Comparison of ENCODE assay signal across 10 mouse cellular contexts in genomic region chr12:86103391-86103790, GRCm38 (mm10). TPM values are rescaled to one million over a fixed set of nuclear protein-coding genes. Genes with fewer than 3 reads are reported as not detected.
DNase-seq lines count a peak whose midpoint lies in the region; ATAC-seq and TF ChIP-seq lines count a peak whose summit lies in the region.
"Had no signal": no experiment of that assay in that cellular context is flagged by ENCODE, and none has a peak within 500 bp of the region (broad histone marks: within the 10 kb centered on the region; RNA-seq: fewer than 3 reads in every experiment).

No protein-coding gene starts in this region.

- peak overlapping the region; percentile 21; the same call in 1 of the 2 replicates for H3K9ac ChIP-seq in heart, postnatal 0 days (replicated peaks; ENCODE audit: low read depth, low read length)

- no peak for ATAC-seq in heart, postnatal 0 days (ENCODE audit: insufficient read depth, low read depth)

- DNase-seq in kidney, adult 18-20 months, result peak; percentile 42
- DNase-seq in kidney, postnatal 14 days, result no peak
- no peak for DNase-seq in heart, postnatal 0 days (ENCODE audit: low spot score)
- DNase-seq in lung, postnatal 25 days (ENCODE audit: low spot score), result peak; percentile 60
- no peak for DNase-seq in left cerebral cortex, adult 11 months (ENCODE audit: low spot score)
- no peak for DNase-seq in thymus, postnatal 10 days (ENCODE audit: low spot score in 2 of 2)
- DNase-seq: cerebellum, postnatal 14 days had no signal

- TF ChIP-seq EP300 in heart, postnatal 0 days (IDR thresholded peaks at IDR 0.05; ENCODE audit: low read depth), result no peak

- H3K4me3 ChIP-seq in brown adipose tissue, adult 24 weeks (ENCODE audit: insufficient read depth, low read depth, low read length), result no peak overlapping the region
- no peak overlapping the region for H3K4me3 ChIP-seq in heart, postnatal 0 days (ENCODE audit: low read depth, low read length)

- H3K27ac ChIP-seq in brown adipose tissue, adult 24 weeks (replicated peaks; ENCODE audit: low read depth, low read length), result peak overlapping the region; percentile 65
- H3K27ac ChIP-seq in heart, postnatal 0 days (ENCODE audit: low read depth), result peak overlapping the region; percentile 98

- 51% methylated on average over 11 of the region's 11 CpGs for WGBS in heart, postnatal 0 days

- no peak overlapping the region for H3K4me2 ChIP-seq in heart, postnatal 0 days (ENCODE audit: low read depth, low read length)
- H3K4me2 ChIP-seq: liver, embryonic 11.5 days had no signal

- 0 out of 2 replicates have a peak, but pooled peaks cover 2% of the 10 kb centered on the region for H3K36me3 ChIP-seq in heart, postnatal 0 days (replicated peaks; ENCODE audit: control insufficient read depth, insufficient read depth, low read length)

- no peaks in the 10 kb centered on the region for H3K9me3 ChIP-seq in heart, postnatal 0 days (replicated peaks; ENCODE audit: control insufficient read depth, low read length)

- H3K4me1 ChIP-seq in brown adipose tissue, adult 24 weeks (ENCODE audit: control insufficient read depth, insufficient read depth, insufficient read length, low read length), result no peaks in the 10 kb centered on the region
- H3K4me1 ChIP-seq in heart, postnatal 0 days (ENCODE audit: control insufficient read depth, insufficient read depth), result peaks cover 50% of the 10 kb centered on the region

- TF ChIP-seq CTCF in heart, postnatal 0 days (IDR thresholded peaks at IDR 0.05; ENCODE audit: low read depth), result no peak

- H3K27me3 ChIP-seq in heart, postnatal 0 days (ENCODE audit: control insufficient read depth, insufficient read depth, low read length), result no peaks in the 10 kb centered on the region

RNA-seq across cellular contexts. Expression of gene Ift43, which starts 21.1 kb away (rescaled TPM):
- 25.4 and 30.8 TPM in 2 replicates for polyA plus RNA-seq in brown adipose tissue, adult 24 weeks (2012; ENCODE audit: insufficient read depth, insufficient read length, missing spikeins)
- total RNA-seq in heart, postnatal 0 days (2014; rRNA removed; ENCODE audit: low replicate concordance), result 10.8 and 65.6 TPM in 2 replicates
- polyA plus RNA-seq in heart, postnatal 0 days (2015; fragmentation: Nextera tagmentation; extraction: Ambion mirVana), result 101 and 102 TPM in 2 replicates
- total RNA-seq: neutrophil, adult 5-6 weeks had no signal

RNA-seq across cellular contexts. Expression of gene Tgfb3, which starts 24.6 kb away (rescaled TPM):
- 3.7 and 3.9 TPM in 2 replicates for polyA plus RNA-seq in brown adipose tissue, adult 24 weeks (2012; ENCODE audit: insufficient read depth, insufficient read length, missing spikeins)
- total RNA-seq in heart, postnatal 0 days (2014; rRNA removed; ENCODE audit: low replicate concordance), result 14.2 and 21.9 TPM in 2 replicates
- polyA plus RNA-seq in heart, postnatal 0 days (2015; fragmentation: Nextera tagmentation; extraction: Ambion mirVana), result 12.1 and 12.7 TPM in 2 replicates

Comparison
In these comparisons a context has a peak if more than half of its experiments do, and no peak if none do; other contexts are left out.
1. DNase-seq: peak in kidney, adult 18-20 months (single experiment) and lung, postnatal 25 days (single experiment); none in kidney, postnatal 14 days (single experiment), heart, postnatal 0 days (single experiment), left cerebral cortex, adult 11 months (single experiment) and thymus, postnatal 10 days (0 of 2).